30 mouse cellular contexts compared by ENCODE assay signal in the genomic region with DNA sequence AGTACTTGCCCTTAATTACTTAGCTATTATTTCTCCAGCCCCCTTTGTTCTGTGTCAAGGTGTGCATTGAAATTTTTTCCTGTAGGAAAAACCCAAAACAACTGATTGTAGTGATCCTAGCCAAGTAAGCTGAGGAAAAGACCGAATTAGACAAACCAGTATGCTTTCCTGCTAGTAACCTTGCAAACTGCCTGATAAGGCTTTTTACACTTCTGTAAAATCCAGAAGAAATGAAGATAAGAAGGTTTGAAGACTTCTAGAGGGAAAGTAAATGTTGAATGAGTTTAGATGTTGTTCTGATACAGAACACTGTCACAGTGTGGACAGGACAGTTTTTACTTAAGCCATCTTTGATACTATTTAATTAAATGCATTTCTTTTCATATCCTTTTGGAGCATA.
"Had no signal": no experiment of that assay in that cellular context is flagged by ENCODE, and none has a peak within 500 bp of the region (broad histone marks: within the 10 kb centered on the region; RNA-seq: fewer than 3 reads in every experiment).

No protein-coding gene starts in this region.

- ATAC-seq: liver, embryonic 12.5 days; liver, postnatal 0 days; lung, postnatal 0 days; midbrain, embryonic 13.5 days; midbrain, embryonic 15.5 days had no signal

- H3K4me2 ChIP-seq: limb, embryonic 12.5 days; limb, embryonic 13.5 days; limb, embryonic 15.5 days; liver, embryonic 11.5 days; liver, embryonic 12.5 days; liver, embryonic 13.5 days; liver, embryonic 15.5 days; lung, embryonic 14.5 days; lung, embryonic 15.5 days; midbrain, embryonic 12.5 days; midbrain, embryonic 13.5 days; midbrain, embryonic 15.5 days; neural tube, embryonic 12.5 days had no signal

- DNase-seq: left cerebral cortex, postnatal 4 days; liver; liver, embryonic 13.5 days; liver, postnatal 0 days; lung, adult 18-20 months; lung, adult 2 months; lung, embryonic 14.5 days; lung, postnatal 10 days; lung, postnatal 14 days; lung, postnatal 36 days; lung, postnatal 4 days; midbrain, embryonic 14.5 days had no signal

- H3K27me3 ChIP-seq: limb, embryonic 12.5 days; limb, embryonic 13.5 days; limb, embryonic 15.5 days; liver, embryonic 12.5 days; liver, embryonic 13.5 days; liver, embryonic 15.5 days; lung, embryonic 15.5 days; megakaryocyte, embryonic 14.5 days; midbrain, embryonic 12.5 days; midbrain, embryonic 13.5 days; midbrain, embryonic 15.5 days; neural tube, embryonic 12.5 days had no signal

- H3K9ac ChIP-seq: limb, embryonic 12.5 days; limb, embryonic 13.5 days; limb, embryonic 15.5 days; liver, embryonic 12.5 days; liver, embryonic 13.5 days; liver, embryonic 14.5 days; liver, embryonic 15.5 days; liver, postnatal 0 days; lung, embryonic 14.5 days; lung, embryonic 15.5 days; midbrain, embryonic 12.5 days; midbrain, embryonic 13.5 days; midbrain, embryonic 15.5 days; neural tube, embryonic 12.5 days had no signal

- H3K36me3 ChIP-seq: limb, embryonic 10.5 days; liver, embryonic 12.5 days; liver, embryonic 13.5 days; liver, embryonic 15.5 days; lung, embryonic 15.5 days; midbrain, embryonic 10.5 days; midbrain, embryonic 12.5 days; midbrain, embryonic 13.5 days; midbrain, embryonic 15.5 days; neural tube, embryonic 12.5 days had no signal

- H3K4me1 ChIP-seq: limb, embryonic 10.5 days; liver, embryonic 12.5 days; liver, embryonic 13.5 days; liver, embryonic 15.5 days; lung, embryonic 15.5 days; megakaryocyte, embryonic 14.5 days; midbrain, embryonic 10.5 days; midbrain, embryonic 12.5 days; midbrain, embryonic 13.5 days; midbrain, embryonic 15.5 days; neural tube, embryonic 12.5 days had no signal

- H3K9me3 ChIP-seq: limb, embryonic 10.5 days; limb, embryonic 12.5 days; limb, embryonic 13.5 days; limb, embryonic 15.5 days; liver, embryonic 12.5 days; liver, embryonic 13.5 days; liver, embryonic 15.5 days; lung, embryonic 15.5 days; megakaryocyte, embryonic 14.5 days; midbrain, embryonic 10.5 days; midbrain, embryonic 12.5 days; midbrain, embryonic 13.5 days; midbrain, embryonic 15.5 days; neural tube, embryonic 12.5 days had no signal

- H3K27ac ChIP-seq: limb, embryonic 10.5 days; limb, embryonic 12.5 days; limb, embryonic 13.5 days; limb, embryonic 15.5 days; liver, embryonic 12.5 days; liver, embryonic 13.5 days; liver, embryonic 14.5 days; liver, embryonic 15.5 days; lung, embryonic 15.5 days; macrophage; midbrain, embryonic 10.5 days; midbrain, embryonic 12.5 days; midbrain, embryonic 13.5 days; midbrain, embryonic 15.5 days; neural tube, embryonic 12.5 days had no signal

- H3K4me3 ChIP-seq: limb, embryonic 10.5 days; limb, embryonic 12.5 days; limb, embryonic 13.5 days; limb, embryonic 15.5 days; liver, embryonic 12.5 days; liver, embryonic 13.5 days; liver, embryonic 15.5 days; lung, embryonic 15.5 days; megakaryocyte, embryonic 14.5 days; midbrain, embryonic 10.5 days; midbrain, embryonic 12.5 days; midbrain, embryonic 13.5 days; midbrain, embryonic 15.5 days; myocyte; neural tube, embryonic 12.5 days had no signal
